Mouse (Mus musculus): ENCODE measurements around the gene Phyhipl. TPM values are rescaled to one million over a fixed set of nuclear protein-coding genes. Genes with fewer than 3 reads are reported as not detected.

Phyhipl gene
- polyA plus RNA-seq, 1 experiment = 0.08 TPM

- no peaks in the 10 kb centered on the region for H3K36me3 ChIP-seq (ENCODE audit: control insufficient read depth, insufficient read depth)
- TF ChIP-seq TCF12 (IDR thresholded peaks at IDR 0.05; ENCODE audit: insufficient read depth, poor library complexity, severe bottlenecking) (no peak), SRF (IDR thresholded peaks at IDR 0.05; ENCODE audit: control insufficient read depth, insufficient read length, low read depth) (peak; percentile 13)
- H3K27me3 ChIP-seq (ENCODE audit: control insufficient read depth, insufficient read depth, insufficient read length) = no peaks in the 10 kb centered on the region
- H3K79me2 ChIP-seq (ENCODE audit: control insufficient read depth, insufficient read depth) = no peaks in the 10 kb centered on the region
- no peak overlapping the region for H3K4me3 ChIP-seq
- no peak overlapping the region for H3K4me2 ChIP-seq (ENCODE audit: low read depth)
- no peak overlapping the region for H3ac ChIP-seq (ENCODE audit: control insufficient read depth, insufficient read length)
Measured at GRCm38 (mm10) chr10:70581556-70582211, 74.1 kb downstream of the Phyhipl start.

GRCm38 (mm10) chr10:70563636-70564035, 92.1 kb downstream of the Phyhipl start:
- TF ChIP-seq MYOG (IDR thresholded peaks at IDR 0.05; ENCODE audit: control insufficient read depth in 1 of 3, insufficient read depth in 1 of 3, insufficient read length in 2 of 3, low read depth in 2 of 3) (no peak), CEBPB (IDR thresholded peaks at IDR 0.05; ENCODE audit: insufficient read depth, poor library complexity, severe bottlenecking) (no peak), POLR2A (IDR thresholded peaks at IDR 0.05; ENCODE audit: insufficient read length, low read depth) (no peak), MAX (IDR thresholded peaks at IDR 0.05; ENCODE audit: low read depth) (no peak), TCF3 (IDR thresholded peaks at IDR 0.05; ENCODE audit: insufficient read length, low read depth) (no peak), USF1 (IDR thresholded peaks at IDR 0.05; ENCODE audit: low read depth) (no peak), POLR2AphosphoS2 (IDR thresholded peaks at IDR 0.05; ENCODE audit: insufficient read length, low read depth) (no peak), TCF12 (IDR thresholded peaks at IDR 0.05; ENCODE audit: insufficient read depth, poor library complexity, severe bottlenecking) (no peak), E2F4 (IDR thresholded peaks at IDR 0.05; ENCODE audit: insufficient read depth) (no peak), REST (IDR thresholded peaks at IDR 0.05; ENCODE audit: insufficient read depth, insufficient read length) (no peak), SRF (IDR thresholded peaks at IDR 0.05; ENCODE audit: control insufficient read depth, insufficient read length, low read depth) (no peak), MYOD1 (IDR thresholded peaks at IDR 0.05; ENCODE audit: control insufficient read depth in 1 of 3, insufficient read length in 2 of 3, low read depth in 2 of 3) (no peak)
- peaks cover 4% of the 10 kb centered on the region for H3K36me3 ChIP-seq (ENCODE audit: control insufficient read depth, insufficient read depth)
- H3K4me2 ChIP-seq (ENCODE audit: low read depth) = no peak overlapping the region
- no peak overlapping the region for H3K4me3 ChIP-seq
- H3K79me2 ChIP-seq (ENCODE audit: control insufficient read depth, insufficient read depth) = no peaks in the 10 kb centered on the region
- no peak overlapping the region for H3ac ChIP-seq (ENCODE audit: control insufficient read depth, insufficient read length)
- H3K27me3 ChIP-seq (ENCODE audit: control insufficient read depth, insufficient read depth, insufficient read length) = no peaks in the 10 kb centered on the region

DNA sequence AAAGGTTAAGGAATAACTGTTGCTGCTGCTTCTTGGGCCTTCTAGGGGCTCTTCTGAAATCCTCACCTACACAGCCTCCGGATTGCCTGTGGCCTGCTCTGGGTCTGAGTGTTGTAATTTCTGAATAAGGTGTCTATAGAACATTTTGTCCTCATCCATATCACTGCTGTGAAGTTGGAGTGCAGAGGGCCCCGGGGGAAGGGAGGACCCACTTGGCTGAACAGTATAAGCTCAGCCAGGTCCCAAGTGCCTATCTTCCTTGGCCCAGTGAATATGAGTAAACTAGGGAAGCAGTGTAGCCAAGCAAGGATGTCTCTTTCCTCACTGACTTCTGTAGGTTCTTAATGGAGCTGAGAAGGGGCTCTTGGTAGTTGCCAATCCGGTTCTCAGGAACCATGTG, 103.2 kb downstream of the Phyhipl start:
- H3K27me3 ChIP-seq (ENCODE audit: control insufficient read depth, insufficient read depth, insufficient read length) = no peaks in the 10 kb centered on the region
- TF ChIP-seq TCF3 (IDR thresholded peaks at IDR 0.05; ENCODE audit: insufficient read length, low read depth) (no peak), POLR2AphosphoS2 (IDR thresholded peaks at IDR 0.05; ENCODE audit: insufficient read length, low read depth) (no peak), USF1 (IDR thresholded peaks at IDR 0.05; ENCODE audit: low read depth) (no peak), REST (IDR thresholded peaks at IDR 0.05; ENCODE audit: insufficient read depth, insufficient read length) (no peak), TCF12 (IDR thresholded peaks at IDR 0.05; ENCODE audit: insufficient read depth, poor library complexity, severe bottlenecking) (no peak), E2F4 (IDR thresholded peaks at IDR 0.05; ENCODE audit: insufficient read depth) (no peak), POLR2A (IDR thresholded peaks at IDR 0.05; ENCODE audit: insufficient read length, low read depth) (no peak), CEBPB (IDR thresholded peaks at IDR 0.05; ENCODE audit: insufficient read depth, poor library complexity, severe bottlenecking) (no peak), MAX (IDR thresholded peaks at IDR 0.05; ENCODE audit: low read depth) (no peak), MYOD1 (IDR thresholded peaks at IDR 0.05; ENCODE audit: control insufficient read depth in 1 of 3, insufficient read length in 2 of 3, low read depth in 2 of 3) (no peak), SRF (IDR thresholded peaks at IDR 0.05; ENCODE audit: control insufficient read depth, insufficient read length, low read depth) (no peak), MYOG (IDR thresholded peaks at IDR 0.05; ENCODE audit: control insufficient read depth in 1 of 3, insufficient read depth in 1 of 3, insufficient read length in 2 of 3, low read depth in 2 of 3) (no peak)
- H3K4me2 ChIP-seq (ENCODE audit: low read depth) = no peak overlapping the region

GRCm38 (mm10) chr10:70542857-70543256, 112.9 kb downstream of the Phyhipl start:
- Histone ChIP-seq H3K36me3 (ENCODE audit: control insufficient read depth, insufficient read depth) (peaks cover 39% of the 10 kb centered on the region), H3K4me3 (no peak overlapping the region), H3ac (ENCODE audit: control insufficient read depth, insufficient read length) (no peak overlapping the region), H3K27me3 (ENCODE audit: control insufficient read depth, insufficient read depth, insufficient read length) (no peaks in the 10 kb centered on the region), H3K4me2 (ENCODE audit: low read depth) (no peak overlapping the region), H3K79me2 (ENCODE audit: control insufficient read depth, insufficient read depth) (no peaks in the 10 kb centered on the region)
- TF ChIP-seq POLR2A (IDR thresholded peaks at IDR 0.05; ENCODE audit: insufficient read length, low read depth) (no peak), CEBPB (IDR thresholded peaks at IDR 0.05; ENCODE audit: insufficient read depth, poor library complexity, severe bottlenecking) (no peak), TCF3 (IDR thresholded peaks at IDR 0.05; ENCODE audit: insufficient read length, low read depth) (no peak), SRF (IDR thresholded peaks at IDR 0.05; ENCODE audit: control insufficient read depth, insufficient read length, low read depth) (no peak), MAX (IDR thresholded peaks at IDR 0.05; ENCODE audit: low read depth) (no peak), TCF12 (IDR thresholded peaks at IDR 0.05; ENCODE audit: insufficient read depth, poor library complexity, severe bottlenecking) (no peak), MYOD1 (IDR thresholded peaks at IDR 0.05; ENCODE audit: control insufficient read depth in 1 of 3, insufficient read length in 2 of 3, low read depth in 2 of 3) (no peak), MYOG (IDR thresholded peaks at IDR 0.05; ENCODE audit: control insufficient read depth in 1 of 3, insufficient read depth in 1 of 3, insufficient read length in 2 of 3, low read depth in 2 of 3) (no peak), E2F4 (IDR thresholded peaks at IDR 0.05; ENCODE audit: insufficient read depth) (no peak), REST (IDR thresholded peaks at IDR 0.05; ENCODE audit: insufficient read depth, insufficient read length) (no peak)

More for the DNA sequence above, 103.2 kb downstream of the Phyhipl start:
- Histone ChIP-seq H3K36me3 (ENCODE audit: control insufficient read depth, insufficient read depth) (peaks cover 48% of the 10 kb centered on the region), H3K79me2 (ENCODE audit: control insufficient read depth, insufficient read depth) (no peaks in the 10 kb centered on the region), H3K4me3 (no peak overlapping the region), H3ac (ENCODE audit: control insufficient read depth, insufficient read length) (no peak overlapping the region)

Data from myocyte (in vitro differentiated cells).